Mouse (Mus musculus): ENCODE measurements around the gene Rab30.
A peak's percentile ranks its signal among the peaks of the same experiment; 100 is the strongest.

GRCm38 (mm10) chr7:92758067-92758466 lies 16.7 kb downstream of the Rab30 start:
- TF ChIP-seq USF1 (IDR thresholded peaks at IDR 0.05; ENCODE audit: low read depth), result peak; percentile 54
- peak; percentile 54 for TF ChIP-seq MYOD1 (IDR thresholded peaks at IDR 0.05; ENCODE audit: control insufficient read depth, insufficient read length, low read depth)
- TF ChIP-seq CTCF (IDR thresholded peaks at IDR 0.05; ENCODE audit: control insufficient read depth, insufficient read depth, insufficient read length), result no peak
- TF ChIP-seq MAX (IDR thresholded peaks at IDR 0.05), result no peak
- no peak for TF ChIP-seq CEBPB (IDR thresholded peaks at IDR 0.05; ENCODE audit: low read depth)
- TF ChIP-seq MYOG (IDR thresholded peaks at IDR 0.05; ENCODE audit: control insufficient read depth, extremely low read depth, insufficient read length), result no peak
- TF ChIP-seq FOSL1 (IDR thresholded peaks at IDR 0.05; ENCODE audit: insufficient read depth, low read length, poor library complexity, severe bottlenecking), result no peak

Data from C2C12 (cell line).